Mouse (Mus musculus): ENCODE results near the gene Mvb12b. TPM values are rescaled to one million over a fixed set of nuclear protein-coding genes. Genes with fewer than 3 reads are reported as not detected.
A peak's percentile ranks its signal among the peaks of the same experiment; 100 is the strongest.

Gene Mvb12b
- total RNA-seq, 2 experiments from 2014 or later = 17.3 to 18.0 TPM

- intact Hi-C loops (cut with DNase I) = loop anchor here (5.0 kb wide), 1 partner anchor 64 kb away; no protein-coding TSS in a partner anchor
- DNase-seq = peak; percentile 31 to 72
These were observed 1.1 kb downstream of the Mvb12b start for GRCm38 (mm10) chr2:33886386-33887327.

GRCm38 (mm10) chr2:33885264-33885651 lies 2.5 kb downstream of the Mvb12b start:
- intact Hi-C loops (cut with DNase I) = loop anchor here (5.0 kb wide), 1 partner anchor 63 kb away; no protein-coding TSS in a partner anchor
- DNase-seq = no peak

DNA sequence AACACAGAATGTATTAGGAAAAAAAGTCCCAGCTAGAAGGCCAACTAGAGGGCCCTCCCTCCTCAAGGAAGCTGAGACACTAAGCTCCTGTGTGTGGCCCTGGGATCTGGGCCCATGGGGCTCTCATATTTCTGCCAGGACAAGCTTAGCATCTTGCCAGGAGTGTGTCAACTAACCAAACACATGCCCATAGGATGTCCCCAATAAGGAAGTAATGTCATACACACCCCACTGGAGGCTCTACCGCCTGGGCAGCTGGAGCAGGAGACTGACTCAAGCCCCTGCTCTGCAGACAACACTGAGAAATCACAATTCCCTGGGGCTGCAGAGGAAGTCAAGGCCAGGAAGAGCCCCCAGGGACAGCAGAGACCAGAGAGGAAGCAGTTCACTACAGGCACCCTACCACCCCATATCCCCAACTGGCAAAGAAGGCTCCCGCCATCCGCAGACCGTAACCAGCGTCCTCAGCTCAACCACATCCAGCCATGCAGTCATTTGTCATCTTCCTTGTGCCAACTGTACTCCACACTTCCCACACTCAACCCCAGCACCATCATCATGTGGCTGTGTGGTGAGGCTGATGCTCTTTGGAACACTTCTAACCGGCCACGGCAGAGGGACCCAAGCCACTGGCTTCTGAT lies 3.0 kb downstream of the Mvb12b start:
- DNase-seq = peak in 1 of 2 experiments; percentile 41
- intact Hi-C loops (cut with DNase I) = loop anchor here (5.0 kb wide), 1 partner anchor 62 kb away; no protein-coding TSS in a partner anchor

GRCm38 (mm10) chr2:33879223-33879622 lies 8.5 kb downstream of the Mvb12b start:
- intact Hi-C loops (cut with DNase I) = no loop called here
- no peak for DNase-seq

- intact Hi-C loops (cut with DNase I) = no loop called here
- DNase-seq = no peak
These were observed 9.3 kb downstream of the Mvb12b start for GRCm38 (mm10) chr2:33878437-33878836.

DNA sequence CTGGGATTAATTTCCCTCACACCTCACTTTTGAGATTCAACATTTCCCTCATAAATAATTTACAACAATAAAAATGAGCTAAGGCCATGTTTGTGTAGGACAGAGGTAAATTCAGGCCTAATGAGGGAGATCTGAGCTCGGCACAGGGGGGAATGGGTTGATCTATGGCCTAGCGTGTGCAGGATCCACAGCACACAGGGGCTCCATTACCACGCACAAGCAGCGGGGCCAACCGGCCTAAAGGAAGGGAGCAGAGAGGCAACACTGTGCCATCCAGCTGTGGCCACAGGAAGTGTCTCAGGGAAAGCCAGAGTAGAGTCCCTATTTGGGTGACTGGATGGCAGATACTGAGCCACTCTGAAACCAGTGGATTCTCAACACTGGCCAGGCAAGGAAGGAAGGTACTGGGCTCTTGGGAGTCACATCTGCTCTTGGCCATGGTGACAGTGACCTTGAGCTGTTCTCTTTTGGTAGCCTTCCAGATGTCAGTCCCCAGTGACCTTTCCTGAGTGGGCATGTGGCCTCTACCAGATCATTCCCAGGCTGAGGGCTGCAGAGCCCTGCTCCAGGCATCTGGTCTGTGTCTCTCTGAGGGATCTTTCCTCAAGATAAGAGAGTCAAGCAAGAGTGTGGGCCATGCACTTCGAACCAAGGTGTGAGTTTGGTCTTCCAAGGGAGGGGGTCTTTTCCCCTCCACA lies 9.9 kb downstream of the Mvb12b start:
- intact Hi-C loops (cut with DNase I) = no loop called here
- no peak for DNase-seq

GRCm38 (mm10) chr2:33876529-33877290 lies 11.0 kb downstream of the Mvb12b start:
- DNase-seq = peak; percentile 22 to 35
- intact Hi-C loops (cut with DNase I) = no loop called here

- intact Hi-C loops (cut with DNase I) = no loop called here
- no peak for DNase-seq
These were observed 12.2 kb downstream of the Mvb12b start for GRCm38 (mm10) chr2:33875594-33875993.

DNA sequence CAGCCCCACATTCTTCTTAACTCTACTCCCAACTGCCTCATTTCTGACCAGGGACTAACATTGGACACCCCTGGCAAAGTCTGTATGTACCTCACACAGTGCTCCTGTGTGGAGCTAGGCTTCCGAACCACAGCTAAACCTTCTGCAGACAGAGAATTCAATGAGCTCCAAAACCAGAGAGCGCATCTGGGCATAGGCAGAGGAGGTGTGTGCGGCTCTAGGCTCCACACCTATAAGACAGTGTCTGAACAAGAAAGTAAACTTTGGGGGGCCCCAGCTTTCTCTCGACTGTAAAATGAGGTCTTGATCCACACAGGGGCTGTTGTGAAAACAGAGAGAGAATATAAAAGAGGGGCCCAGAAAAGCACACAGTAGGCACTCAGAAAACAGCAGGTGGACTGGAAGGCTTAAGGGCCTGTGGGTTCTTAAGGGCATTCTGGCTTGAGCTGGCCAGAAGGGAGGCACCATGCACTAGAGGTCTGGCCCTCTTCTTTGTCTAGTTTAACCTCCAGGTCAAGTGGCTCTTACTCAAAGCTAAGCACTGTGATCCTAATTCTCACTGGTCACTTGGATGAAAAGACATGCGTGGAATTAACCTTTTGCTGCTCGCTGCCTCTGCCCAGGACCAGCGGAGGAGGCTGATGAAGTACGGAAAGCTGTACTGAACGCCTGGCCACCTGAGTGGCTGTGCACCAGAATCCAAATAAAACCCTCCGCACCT lies 12.7 kb downstream of the Mvb12b start:
- no peak for DNase-seq

GRCm38 (mm10) chr2:33874367-33874766 lies 13.4 kb downstream of the Mvb12b start:
- DNase-seq = no peak
- intact Hi-C loops (cut with DNase I) = no loop called here

More for the DNA sequence above, 12.7 kb downstream of the Mvb12b start:
- intact Hi-C loops (cut with DNase I) = no loop called here

DNA sequence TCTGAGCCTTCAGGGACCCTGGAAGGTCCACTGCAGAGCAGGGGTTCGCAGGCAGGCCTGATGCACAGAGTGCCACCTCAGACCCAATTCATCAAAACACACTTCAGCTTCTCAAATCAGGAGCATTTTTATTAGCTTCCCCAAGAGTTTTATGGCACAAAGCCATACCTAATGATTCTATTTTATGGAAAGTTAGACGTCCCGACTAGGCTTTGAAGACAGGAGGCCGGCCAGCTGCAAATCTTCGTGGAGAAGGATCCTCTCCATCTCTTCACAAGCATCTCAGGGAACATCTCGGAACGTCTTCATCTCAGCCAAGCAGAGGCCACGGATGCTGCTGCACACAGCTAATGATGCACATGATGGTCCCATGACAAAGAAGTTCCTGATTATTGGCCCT lies 14.2 kb downstream of the Mvb12b start:
- intact Hi-C loops (cut with DNase I) = no loop called here
- no peak for DNase-seq

GRCm38 (mm10) chr2:33872841-33873271 lies 14.9 kb downstream of the Mvb12b start:
- intact Hi-C loops (cut with DNase I) = no loop called here
- no peak for DNase-seq

DNA sequence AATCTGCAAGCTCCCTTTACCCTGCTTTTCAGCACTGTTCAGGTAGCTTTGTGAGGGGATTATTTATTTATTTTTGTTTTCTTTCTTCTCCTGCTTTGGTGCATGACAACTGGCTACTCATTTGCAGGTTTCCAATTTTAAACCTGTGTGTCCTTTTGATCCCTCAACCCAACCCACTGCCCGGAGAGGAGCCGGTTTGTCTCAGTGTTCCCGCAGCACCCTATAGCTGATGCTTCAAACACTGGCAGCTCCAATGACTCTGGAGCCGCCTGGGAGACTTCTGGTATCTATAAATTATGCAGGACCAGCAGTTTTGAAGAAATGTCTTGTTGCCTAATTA lies 16.6 kb downstream of the Mvb12b start:
- intact Hi-C loops (cut with DNase I) = loop anchor here (2.0 kb wide), 1 partner anchor 44 kb away; no protein-coding TSS in a partner anchor
- no peak for DNase-seq

- DNase-seq = peak; percentile 68 to 69
- intact Hi-C loops (cut with DNase I) = loop anchor here (2.0 kb wide), 1 partner anchor 44 kb away; no protein-coding TSS in a partner anchor
These were observed 17.2 kb downstream of the Mvb12b start for GRCm38 (mm10) chr2:33870369-33871180.

GRCm38 (mm10) chr2:33869689-33870343 lies 17.9 kb downstream of the Mvb12b start:
- intact Hi-C loops (cut with DNase I) = loop anchor here (2.0 kb wide), 1 partner anchor 43 kb away; no protein-coding TSS in a partner anchor
- no peak for DNase-seq

DNA sequence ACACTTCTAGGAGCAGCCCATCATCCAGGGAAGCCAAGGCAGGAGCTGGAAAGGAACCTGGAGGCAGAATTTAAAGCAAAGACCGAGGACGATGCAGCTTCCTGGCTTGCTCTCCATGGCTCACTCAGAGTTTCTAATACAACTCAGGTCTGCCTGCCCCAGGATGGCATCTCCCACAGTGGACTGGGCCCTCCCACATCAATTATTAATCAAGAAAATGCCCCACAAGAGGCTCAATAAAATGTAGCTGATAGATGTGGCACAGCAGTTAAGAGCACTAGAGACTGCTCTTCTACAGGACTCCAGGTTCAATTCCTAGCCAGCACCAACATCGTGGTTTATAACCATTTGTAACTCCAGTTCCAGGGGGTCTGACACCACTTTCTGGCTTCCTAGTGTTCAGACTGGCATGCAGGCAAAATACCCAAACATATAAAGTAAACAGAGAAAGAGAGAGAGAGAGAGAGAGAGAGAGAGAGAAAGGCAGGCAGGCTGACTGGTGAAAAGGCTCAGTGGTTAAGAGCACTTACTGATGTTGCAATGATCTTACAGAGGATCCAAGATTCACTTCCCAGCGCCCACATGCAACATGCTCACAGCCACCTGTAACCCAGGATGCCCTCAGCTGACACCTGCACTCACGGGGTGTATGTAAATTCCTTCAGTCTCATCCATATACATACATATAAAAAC lies 18.6 kb downstream of the Mvb12b start:
- intact Hi-C loops (cut with DNase I) = no loop called here
- no peak for DNase-seq

GRCm38 (mm10) chr2:33868322-33868721 lies 19.4 kb downstream of the Mvb12b start:
- DNase-seq = no peak
- intact Hi-C loops (cut with DNase I) = no loop called here
